Mouse (Mus musculus) midbrain, embryonic 10.5 days (tissue): ENCODE measurements at regions not wholly inside any gene's neighbourhood (a gene's known extent, or its start where the extent isn't known, plus 50 kb on each side); places are given as distances from the start of the nearest gene placed in this dataset.

Source experiments
- DNase-seq: peaks from one replicate; pipeline ENCODE4 v3.0.0-alpha.2; 2017; ENCODE audit warnings: low spot score
- H3K27ac ChIP-seq: fragments of 300-500 bp; sonication (generic); replicated peaks from 2 replicates; pipeline ENCODE4 v1.5.1; 2016; ENCODE audit warnings: mild to moderate bottlenecking
- H3K27me3 ChIP-seq: fragments of 300-500 bp; sonication (generic); 2 replicates; pipeline ENCODE4 v1.6.1; 2016; ENCODE audit warnings: low read depth, mild to moderate bottlenecking; ENCODE audit not compliant: poor library complexity, severe bottlenecking
- H3K36me3 ChIP-seq: fragments of 300-500 bp; sonication (generic); 2 replicates; pipeline ENCODE4 v1.6.1; 2016; ENCODE audit warnings: mild to moderate bottlenecking, moderate library complexity
- H3K4me1 ChIP-seq: fragments of 300-500 bp; sonication (generic); 2 replicates; pipeline ENCODE4 v1.6.1; 2016
- H3K4me3 ChIP-seq: fragments of 300-500 bp; sonication (generic); 2 replicates; pipeline ENCODE4 v1.5.1; 2016; ENCODE audit warnings: mild to moderate bottlenecking, moderate library complexity
- H3K9me3 ChIP-seq: fragments of 300-500 bp; sonication (generic); replicated peaks from 2 replicates; pipeline ENCODE4 v1.6.1; 2016; ENCODE audit warnings: mild to moderate bottlenecking
- WGBS: fragments of 180-500 bp; shearing (Covaris S2); methylation state at CpG from one replicate; pipeline ENCODE4 v1.1.7; 2016; 5-methylcytosine and 5-hydroxymethylcytosine counted together

GRCm38 (mm10) chr14:99734200-99734567 lies 435.7 kb downstream of the Klf5 start:
- no peak overlapping the region for H3K4me3 ChIP-seq
- no peak for DNase-seq
- WGBS, result 87% methylated on average over 7 of the region's 7 CpGs
- no peaks in the 10 kb centered on the region for H3K36me3 ChIP-seq
- no peaks in the 10 kb centered on the region for H3K4me1 ChIP-seq
- H3K27me3 ChIP-seq, result no peaks in the 10 kb centered on the region
- H3K9me3 ChIP-seq, result no peaks in the 10 kb centered on the region
- H3K27ac ChIP-seq, result no peak overlapping the region

GRCm38 (mm10) chr14:99743625-99744297 lies 445.3 kb downstream of the Klf5 start:
- DNase-seq, result no peak
- H3K9me3 ChIP-seq, result no peaks in the 10 kb centered on the region
- 87% methylated on average over 17 of the region's 17 CpGs for WGBS
- no peaks in the 10 kb centered on the region for H3K36me3 ChIP-seq
- H3K4me1 ChIP-seq, result peaks cover 5% of the 10 kb centered on the region; the same call in 1 of the 2 replicates
- H3K27me3 ChIP-seq, result no peaks in the 10 kb centered on the region
- H3K4me3 ChIP-seq, result no peak overlapping the region
- no peak overlapping the region for H3K27ac ChIP-seq

- Histone ChIP-seq H3K4me3 (no peak overlapping the region), H3K4me1 (peaks cover 20% of the 10 kb centered on the region), H3K27me3 (no peaks in the 10 kb centered on the region), H3K27ac (no peak overlapping the region), H3K36me3 (no peaks in the 10 kb centered on the region), H3K9me3 (no peaks in the 10 kb centered on the region)
- no peak for DNase-seq
- 89% methylated on average over 7 of the region's 7 CpGs for WGBS
Observed at GRCm38 (mm10) chr14:99745209-99745608, 446.7 kb downstream of the Klf5 start.

- WGBS, result 79% methylated on average over 17 of the region's 17 CpGs
- Histone ChIP-seq H3K4me1 (peaks cover 24% of the 10 kb centered on the region), H3K36me3 (no peaks in the 10 kb centered on the region), H3K27ac (peak overlapping the region; percentile 28; the same call in 1 of the 2 replicates), H3K4me3 (no peak overlapping the region), H3K9me3 (no peaks in the 10 kb centered on the region), H3K27me3 (no peaks in the 10 kb centered on the region)
- DNase-seq, result no peak
Observed at GRCm38 (mm10) chr14:99748166-99748565, 449.7 kb downstream of the Klf5 start.

GRCm38 (mm10) chr14:99749308-99750305 lies 451.1 kb downstream of the Klf5 start:
- no peak for DNase-seq
- Histone ChIP-seq H3K4me3 (no peak overlapping the region), H3K9me3 (no peaks in the 10 kb centered on the region), H3K27me3 (no peaks in the 10 kb centered on the region), H3K36me3 (no peaks in the 10 kb centered on the region), H3K27ac (no peak overlapping the region), H3K4me1 (peaks cover 24% of the 10 kb centered on the region)
- WGBS, result 70% methylated on average over 12 of the region's 12 CpGs

- no peaks in the 10 kb centered on the region for H3K9me3 ChIP-seq
- H3K36me3 ChIP-seq, result no peaks in the 10 kb centered on the region
- DNase-seq, result no peak
- H3K27ac ChIP-seq, result no peak overlapping the region
- no peaks in the 10 kb centered on the region for H3K27me3 ChIP-seq
- 69% methylated on average over 5 of the region's 5 CpGs for WGBS
- no peak overlapping the region for H3K4me3 ChIP-seq
- no peaks in the 10 kb centered on the region for H3K4me1 ChIP-seq
Observed at GRCm38 (mm10) chr14:99758045-99758444, 459.6 kb downstream of the Klf5 start.

- no peak for DNase-seq
- Histone ChIP-seq H3K9me3 (no peaks in the 10 kb centered on the region), H3K4me3 (no peak overlapping the region), H3K27ac (no peak overlapping the region), H3K36me3 (no peaks in the 10 kb centered on the region), H3K4me1 (no peaks in the 10 kb centered on the region), H3K27me3 (no peaks in the 10 kb centered on the region)
- 73% methylated on average over 3 of the region's 3 CpGs for WGBS
Observed at GRCm38 (mm10) chr14:99763336-99763735, 464.8 kb downstream of the Klf5 start.

GRCm38 (mm10) chr14:99771009-99771408 lies 472.5 kb downstream of the Klf5 start:
- H3K4me3 ChIP-seq, result no peak overlapping the region
- no peak overlapping the region for H3K27ac ChIP-seq
- H3K9me3 ChIP-seq, result no peaks in the 10 kb centered on the region
- no peak for DNase-seq
- H3K4me1 ChIP-seq, result no peaks in the 10 kb centered on the region
- no peaks in the 10 kb centered on the region for H3K27me3 ChIP-seq
- H3K36me3 ChIP-seq, result no peaks in the 10 kb centered on the region
- whole genome bisulfite sequencing, result 95% methylated on average over 1 of the region's 1 CpGs

- no peaks in the 10 kb centered on the region for H3K36me3 ChIP-seq
- no peak for DNase-seq
- no peak overlapping the region for H3K27ac ChIP-seq
- H3K9me3 ChIP-seq, result no peaks in the 10 kb centered on the region
- no peak overlapping the region for H3K4me3 ChIP-seq
- no peaks in the 10 kb centered on the region for H3K4me1 ChIP-seq
- 86% methylated on average over 19 of the region's 19 CpGs for WGBS
- H3K27me3 ChIP-seq, result no peaks in the 10 kb centered on the region
Observed at GRCm38 (mm10) chr14:99772774-99773423, 474.4 kb downstream of the Klf5 start.

- H3K9me3 ChIP-seq, result no peaks in the 10 kb centered on the region
- H3K4me3 ChIP-seq, result no peak overlapping the region
- H3K4me1 ChIP-seq, result no peaks in the 10 kb centered on the region
- no peak overlapping the region for H3K27ac ChIP-seq
- no peaks in the 10 kb centered on the region for H3K36me3 ChIP-seq
- no peaks in the 10 kb centered on the region for H3K27me3 ChIP-seq
- no peak for DNase-seq
- 61% methylated on average over 8 of the region's 8 CpGs for WGBS
Observed at GRCm38 (mm10) chr14:99778477-99778876, 480.0 kb downstream of the Klf5 start.

- Histone ChIP-seq H3K4me3 (no peak overlapping the region), H3K4me1 (no peaks in the 10 kb centered on the region), H3K27me3 (no peaks in the 10 kb centered on the region), H3K36me3 (no peaks in the 10 kb centered on the region), H3K9me3 (no peaks in the 10 kb centered on the region), H3K27ac (no peak overlapping the region)
- 85% methylated on average over 4 of the region's 4 CpGs for WGBS
- DNase-seq, result no peak
Observed at GRCm38 (mm10) chr14:99778957-99779356, 480.5 kb downstream of the Klf5 start.

- no peaks in the 10 kb centered on the region for H3K36me3 ChIP-seq
- H3K4me3 ChIP-seq, result no peak overlapping the region
- no peaks in the 10 kb centered on the region for H3K9me3 ChIP-seq
- 100% methylated on average over 1 of the region's 1 CpGs for WGBS
- no peak for DNase-seq
- H3K27me3 ChIP-seq, result no peaks in the 10 kb centered on the region
- H3K27ac ChIP-seq, result no peak overlapping the region
- no peaks in the 10 kb centered on the region for H3K4me1 ChIP-seq
Observed at GRCm38 (mm10) chr14:99783646-99784045, 485.2 kb downstream of the Klf5 start.
